Mouse (Mus musculus) embryo, embryonic 9.5 days (tissue): ENCODE data around the gene Lrrc8b.

ENCODE experiments used
- DNase-seq: peaks from one replicate; pipeline ENCODE4 v3.0.0-alpha.2; 2017; ENCODE audit errors: extremely low spot score

The Lrrc8b gene

DNA sequence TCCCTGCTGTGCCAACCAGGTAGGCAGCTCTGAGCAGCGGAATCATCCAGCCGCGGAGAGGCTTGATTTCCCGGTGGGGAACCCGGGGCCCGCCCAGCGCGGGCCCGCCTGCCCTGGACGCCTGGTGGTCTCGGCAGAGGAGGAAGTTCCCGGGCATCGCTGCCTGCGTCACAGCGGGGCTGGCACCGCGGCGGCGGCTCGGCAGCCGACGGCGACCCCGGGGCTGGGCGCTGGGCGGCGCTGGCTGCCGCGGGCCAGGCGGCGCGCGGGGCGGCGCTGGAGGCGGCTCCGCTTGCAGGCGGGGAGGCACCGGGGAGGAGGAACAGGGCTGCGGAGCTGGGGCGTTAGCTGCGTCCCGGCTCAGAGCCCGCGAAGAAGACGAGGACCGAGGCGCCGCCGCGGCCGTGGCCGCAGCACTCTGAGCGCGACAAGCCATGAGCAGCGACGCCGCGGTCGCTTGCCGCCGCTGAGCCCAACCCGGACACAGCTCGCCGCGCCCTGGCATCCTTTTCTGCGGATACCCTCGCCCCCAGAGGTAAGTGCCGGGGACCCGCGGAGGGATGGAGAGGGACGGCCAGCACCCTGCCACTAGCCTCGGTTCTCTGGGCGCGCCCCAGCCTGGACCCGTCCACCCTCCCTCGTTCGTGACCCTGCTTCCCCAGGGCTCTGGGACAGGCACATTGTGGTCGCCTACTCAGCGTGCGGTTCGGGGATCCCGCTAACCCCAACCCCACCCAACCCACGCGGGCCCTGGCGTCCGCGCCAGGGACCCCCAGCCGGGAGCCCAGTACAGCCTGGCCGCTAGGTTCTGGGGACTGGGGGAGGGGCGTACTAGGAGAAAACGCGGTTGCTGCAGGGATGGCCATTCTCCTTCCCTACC lies 103.8 kb downstream of the Lrrc8b start, which contains the start of gene Lrrc8c:
TSS of gene Lrrc8c (plus strand) at position 293 of the 880 bp plus-strand sequence.
- peak; percentile 85 for DNase-seq

DNA sequence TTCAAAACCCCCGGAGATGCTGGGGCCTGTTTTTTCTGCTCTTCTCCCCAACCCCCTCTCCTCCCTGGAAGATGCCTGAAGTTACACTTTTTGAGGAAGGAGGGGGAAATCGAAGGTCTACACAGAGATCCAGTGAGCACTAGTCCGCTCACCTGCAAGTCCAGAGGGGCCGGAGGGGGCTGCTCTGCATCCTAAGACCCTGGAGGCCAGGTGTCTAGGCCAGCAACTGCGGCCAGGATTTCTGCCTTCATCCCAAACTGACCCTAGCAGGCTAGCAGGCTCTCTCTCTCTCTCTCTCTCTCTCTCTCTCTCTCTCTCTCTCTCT lies 104.4 kb downstream of the Lrrc8b start:
- DNase-seq, result no peak

DNA sequence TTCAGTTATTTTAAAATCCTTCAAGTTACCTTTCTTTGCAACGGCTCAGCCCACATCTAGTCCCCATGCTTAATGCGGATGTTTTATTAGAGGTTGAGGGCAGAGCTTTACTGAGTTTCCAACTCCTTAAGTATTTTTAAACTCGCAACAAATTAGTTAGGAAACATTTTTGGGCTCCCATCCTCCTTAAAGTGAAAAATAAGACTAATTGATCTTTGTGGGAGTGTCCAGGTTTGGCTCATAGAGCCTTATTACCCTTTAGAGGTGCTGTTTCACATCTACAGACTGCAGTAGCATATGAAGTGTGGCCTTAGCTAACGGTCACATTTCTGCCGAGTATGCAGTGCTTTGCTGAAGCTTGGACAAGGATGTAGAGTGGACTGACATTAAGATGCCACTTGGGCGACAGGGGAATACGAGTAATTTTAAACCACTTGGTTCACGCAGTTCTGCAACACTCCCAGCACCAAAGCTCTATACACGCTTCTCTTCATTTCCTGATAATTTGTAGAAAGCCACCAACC lies 104.9 kb downstream of the Lrrc8b start:
- no peak for DNase-seq

DNA sequence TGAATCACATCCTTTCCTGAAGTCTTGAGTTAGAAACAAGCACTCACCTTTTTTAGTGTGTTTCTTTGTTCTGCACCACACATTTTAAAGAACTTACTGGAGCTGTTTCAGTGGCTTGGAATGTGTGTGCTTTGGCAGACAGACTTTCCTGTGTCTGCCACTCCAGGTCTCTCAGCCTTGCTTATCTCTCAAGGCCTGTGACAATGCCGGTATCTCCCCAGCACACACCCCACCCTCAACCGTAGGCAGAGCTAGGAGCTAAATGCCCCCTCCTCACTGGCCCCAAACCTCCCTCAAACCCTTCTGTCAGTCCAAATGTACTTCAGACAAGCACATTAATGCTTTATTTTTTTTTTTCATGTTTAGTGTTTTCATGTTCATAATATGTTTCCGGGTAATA lies 107.9 kb downstream of the Lrrc8b start:
- no peak for DNase-seq

DNA sequence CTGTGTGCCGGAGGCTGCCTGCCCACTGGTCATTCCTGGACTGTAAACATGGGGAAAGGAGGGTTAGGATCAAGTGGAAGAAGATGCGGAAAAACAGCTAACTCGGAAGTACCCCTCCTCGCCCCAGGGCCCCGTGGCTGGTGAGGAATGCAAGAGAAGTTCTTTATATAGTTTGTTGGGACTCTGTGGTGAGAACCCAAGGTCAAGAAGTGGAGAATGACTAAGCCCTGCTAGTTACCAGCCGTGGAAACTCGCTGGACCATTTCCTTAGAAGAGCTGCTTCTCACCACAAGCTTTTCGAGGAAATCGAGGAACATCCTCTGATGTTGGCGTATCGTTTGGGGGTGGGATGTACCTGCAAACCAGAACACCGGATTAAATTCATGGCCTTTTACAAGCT lies 109.4 kb downstream of the Lrrc8b start:
- no peak for DNase-seq

DNA sequence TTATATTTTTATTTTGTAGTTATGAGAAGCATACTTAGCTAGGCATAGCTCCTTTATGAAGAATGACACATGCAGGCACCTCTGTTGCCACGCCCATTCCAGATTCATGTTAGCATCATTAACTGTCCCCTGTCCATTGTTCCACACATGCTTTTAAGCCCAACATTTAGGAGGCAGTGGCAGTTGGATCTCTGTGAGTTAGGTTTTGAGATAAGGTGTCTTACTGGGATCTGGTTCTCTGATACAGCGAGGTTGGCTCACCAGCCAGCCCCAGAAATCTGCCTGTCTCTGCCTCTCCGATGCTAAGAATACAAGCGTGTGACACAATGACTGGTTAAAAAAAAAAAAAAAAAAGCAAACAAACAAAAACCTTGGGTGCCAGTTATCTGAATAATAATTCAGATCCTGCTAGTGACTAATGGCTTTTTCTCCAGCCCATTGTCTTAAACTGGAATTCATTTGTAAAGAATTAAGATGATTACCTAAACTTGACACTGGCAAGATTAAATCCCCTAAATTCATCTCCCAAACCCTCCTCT lies 110.6 kb downstream of the Lrrc8b start:
- DNase-seq, result no peak

DNA sequence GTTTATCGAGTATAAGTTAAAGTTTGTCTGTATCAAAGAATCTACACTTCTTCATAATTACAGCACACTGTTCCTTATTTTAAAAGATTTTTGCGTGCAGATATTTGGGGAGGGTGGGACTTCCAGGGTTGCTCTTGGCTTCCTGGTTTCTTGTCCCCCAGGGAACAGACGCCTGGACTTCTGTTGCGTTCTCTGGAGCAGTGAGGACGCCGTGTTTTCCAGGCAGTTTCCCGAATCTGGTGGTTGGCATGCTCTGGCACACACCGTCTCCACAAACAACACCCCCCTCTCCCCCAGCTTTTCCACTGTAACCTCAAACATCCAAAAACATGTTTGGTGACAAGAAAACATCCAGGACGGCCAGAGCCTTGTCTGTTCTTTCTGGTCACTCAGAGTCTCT lies 111.2 kb downstream of the Lrrc8b start:
- DNase-seq, result no peak

DNA sequence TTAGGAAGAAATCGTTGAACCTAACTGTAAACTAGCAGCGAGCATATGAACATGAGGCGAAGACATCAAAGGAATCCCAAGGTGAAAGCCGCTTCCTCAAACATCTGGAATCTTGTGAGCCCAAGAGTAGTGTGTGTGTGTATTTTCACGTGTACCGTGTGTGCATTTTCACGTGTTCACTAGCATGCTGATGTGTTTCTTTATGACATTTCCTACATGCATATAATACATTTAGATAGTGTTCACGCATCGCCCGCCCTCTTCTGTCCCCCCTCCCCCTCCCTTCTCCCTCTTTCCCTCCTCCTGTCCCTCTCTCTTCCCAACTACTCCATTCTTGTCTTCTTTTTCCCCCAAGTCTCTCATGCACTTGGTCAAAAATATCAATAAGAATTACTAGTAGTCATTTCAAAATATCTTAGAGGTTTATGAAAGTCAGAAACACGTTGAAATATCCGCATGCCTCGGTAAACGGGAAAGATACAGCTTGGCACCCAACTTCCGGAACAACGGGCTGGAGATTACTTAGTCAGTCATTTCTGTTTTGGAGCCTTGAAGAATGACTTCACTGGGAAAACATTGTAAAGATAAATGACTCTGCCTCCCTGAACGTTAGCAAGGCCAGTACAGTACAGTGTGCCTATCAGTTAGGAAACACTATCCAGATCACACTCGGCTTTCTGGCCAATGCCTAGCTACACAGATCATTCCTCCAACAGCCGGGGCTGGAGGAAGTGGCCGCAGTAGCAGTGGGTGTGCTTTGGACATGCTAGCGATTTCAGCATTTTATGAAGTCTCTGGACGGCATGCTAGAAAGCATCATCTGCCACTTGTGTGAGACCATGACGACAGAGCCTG lies 112.1 kb downstream of the Lrrc8b start:
- no peak for DNase-seq

DNA sequence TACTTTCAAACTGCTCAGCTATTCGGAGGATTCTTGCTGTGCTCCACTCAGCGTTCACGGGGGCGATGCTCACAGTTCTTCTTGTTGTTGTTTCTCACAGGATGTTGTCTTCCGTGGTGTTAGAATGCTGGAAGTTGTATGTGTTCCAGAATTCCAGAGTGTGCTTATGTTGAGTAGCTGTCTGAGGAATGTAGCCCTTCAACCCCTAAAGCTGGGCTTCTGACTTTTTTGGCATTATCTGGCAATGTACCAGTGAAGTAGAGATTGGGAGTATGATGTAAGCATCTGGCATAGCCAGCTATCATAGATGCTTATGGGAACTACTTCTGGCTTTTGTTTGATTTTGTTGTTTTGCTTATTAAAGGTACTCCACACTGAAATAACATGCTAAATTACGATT lies 115.0 kb downstream of the Lrrc8b start:
- no peak for DNase-seq

DNA sequence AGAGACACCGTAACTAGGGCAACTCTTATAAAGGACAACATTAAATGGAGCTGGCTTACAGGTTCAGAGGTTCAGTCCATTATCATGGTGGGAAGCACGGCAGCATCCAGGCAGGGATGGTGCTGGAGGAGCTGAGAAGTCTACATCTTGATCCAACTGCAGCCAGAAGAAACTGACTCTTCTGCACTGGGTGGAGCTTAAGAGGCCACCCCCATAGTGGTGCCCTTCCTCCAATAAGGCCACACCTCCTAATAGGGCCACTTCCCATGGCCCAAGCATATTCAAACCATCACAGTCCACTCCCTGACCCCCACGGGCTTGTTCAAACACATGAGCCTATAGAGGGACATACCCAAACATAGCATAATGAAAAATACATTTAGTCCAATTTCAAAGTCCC lies 119.6 kb downstream of the Lrrc8b start:
- DNase-seq, result no peak

DNA sequence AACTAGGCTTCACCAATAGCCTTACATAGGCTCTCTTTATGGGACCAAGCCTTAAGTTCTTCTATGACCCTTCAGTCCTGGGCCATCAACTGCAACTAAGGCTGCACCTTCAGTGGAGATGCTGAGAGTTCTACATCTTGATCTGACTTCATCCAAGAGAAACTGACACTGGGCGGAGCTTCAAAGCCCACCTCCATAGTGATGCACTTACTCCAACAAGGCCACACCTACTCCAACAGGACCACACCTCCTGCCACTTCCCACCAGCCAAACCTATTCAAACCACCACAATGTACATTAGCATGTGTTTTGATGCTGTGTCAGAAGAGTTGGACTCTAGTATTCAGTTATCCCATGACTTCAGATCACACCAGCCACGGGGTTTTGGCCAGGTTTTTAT lies 120.6 kb downstream of the Lrrc8b start:
- no peak for DNase-seq

DNA sequence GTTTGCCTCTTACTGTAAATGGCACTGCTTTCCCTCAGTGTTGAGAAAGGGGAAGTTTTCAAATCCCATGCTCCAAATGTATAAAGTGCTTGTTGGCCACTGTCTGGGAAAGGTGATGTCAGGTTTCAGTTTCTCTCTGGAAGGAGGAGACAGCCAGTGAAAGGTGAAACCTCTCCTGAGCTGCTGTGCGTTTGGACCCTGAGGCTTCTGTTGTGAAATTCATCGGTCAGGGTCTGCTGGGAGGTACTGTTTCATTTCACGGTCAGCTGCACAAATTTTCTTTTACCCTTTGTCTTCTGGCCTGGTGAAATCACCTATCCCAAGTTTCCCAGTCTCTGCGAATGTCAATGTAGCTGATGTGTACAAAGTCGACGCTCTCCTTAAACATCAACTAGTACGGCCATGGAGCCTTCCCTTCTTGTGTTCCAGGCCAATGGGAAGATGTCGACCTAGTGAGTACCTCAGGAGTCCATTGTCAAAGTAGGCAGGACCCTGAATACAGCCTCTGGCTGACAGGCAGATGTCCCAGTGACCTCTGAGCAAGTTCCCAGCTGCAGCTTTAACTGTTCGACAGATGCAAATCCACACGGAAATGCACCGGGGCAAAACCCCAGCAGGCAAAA lies 121.6 kb downstream of the Lrrc8b start:
- no peak for DNase-seq
